Mouse (Mus musculus) ES-E14 (cell line): ENCODE measurements around the gene Hils1.

Experiments used
- CHD2 ChIP-seq: IDR thresholded peaks from 2 replicates; pipeline ENCODE4 v1.6.1; 2014; ENCODE audit warnings: mild to moderate bottlenecking, low read depth, low read length, inconsistent platforms
- HCFC1 ChIP-seq: IDR thresholded peaks from 2 replicates; pipeline ENCODE4 v1.6.1; 2012; ENCODE audit warnings: low read length, inconsistent platforms, borderline replicate concordance; ENCODE audit not compliant: insufficient read depth
- MAFK ChIP-seq: IDR thresholded peaks from 2 replicates; pipeline ENCODE4 v1.6.1; 2014; ENCODE audit warnings: mild to moderate bottlenecking, low read depth, low read length, inconsistent platforms; ENCODE audit not compliant: insufficient read depth
- ZC3H11A ChIP-seq: IDR thresholded peaks from 2 replicates; pipeline ENCODE4 v1.6.1; 2012; ENCODE audit warnings: low read depth, mild to moderate bottlenecking, inconsistent platforms, low read length, borderline replicate concordance
- ZNF384 ChIP-seq: IDR thresholded peaks from 2 replicates; pipeline ENCODE4 v1.6.1; 2012; ENCODE audit warnings: low read depth, low read length, inconsistent platforms

- TF ChIP-seq MAFK (no peak), HCFC1 (no peak), ZC3H11A (no peak), CHD2 (no peak), ZNF384 (no peak)
Measured at GRCm38 (mm10) chr11:94957693-94958064, 9.7 kb upstream of the Hils1 start.
